8 mouse cellular contexts compared by ENCODE assay signal in the genomic region with DNA sequence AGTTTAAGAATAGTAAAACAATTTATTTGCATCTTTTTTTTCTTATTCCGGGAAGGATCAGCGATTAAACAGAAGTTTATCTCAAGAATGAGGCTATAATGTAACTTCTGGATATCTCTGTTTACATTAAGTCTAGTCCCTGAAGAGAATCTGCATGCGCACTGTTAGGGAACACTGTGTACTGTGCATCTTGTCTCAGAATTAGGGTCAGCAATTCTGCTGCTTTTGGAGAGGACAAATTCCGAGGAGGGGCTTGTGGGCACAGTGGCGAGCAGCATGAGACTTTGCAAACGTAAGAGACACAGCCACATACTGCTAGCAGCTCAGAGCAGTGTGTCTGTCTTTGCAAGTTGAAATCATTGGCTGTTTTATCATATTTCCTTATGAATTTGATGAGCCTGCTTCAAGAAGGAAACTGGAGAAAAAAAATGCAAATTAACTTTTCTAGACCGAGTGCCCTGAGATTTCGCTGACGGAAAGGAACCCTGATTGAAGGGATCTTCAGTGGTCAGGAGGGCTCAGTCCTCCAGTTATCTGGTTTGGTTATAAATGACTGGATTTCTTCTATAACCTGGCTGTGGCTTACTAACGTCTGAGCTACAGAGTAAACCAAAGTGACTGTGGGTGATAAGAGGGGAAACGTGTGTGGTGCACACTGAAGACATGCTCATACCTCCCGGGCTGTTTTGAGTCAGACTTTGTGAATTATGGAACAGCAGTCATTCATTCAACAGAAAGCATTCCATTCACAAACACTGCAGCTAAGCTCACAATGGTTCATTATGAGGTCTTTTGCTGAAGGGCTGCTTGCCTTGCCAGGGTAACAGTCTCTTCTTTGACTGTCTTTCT.
DNase-seq lines count a peak whose midpoint lies in the region; ATAC-seq and TF ChIP-seq lines count a peak whose summit lies in the region.

No protein-coding gene starts in this region.

- no peak overlapping the region for H3K9ac ChIP-seq in embryonic facial prominence, embryonic 15.5 days
- H3K9ac ChIP-seq in intestine, embryonic 16.5 days (ENCODE audit: low read depth, low read length), result 0 out of 2 replicates have a peak overlapping the region, but pooled peaks have one; percentile 5

- H3K9me3 ChIP-seq in embryonic facial prominence, embryonic 15.5 days (replicated peaks), result no peaks in the 10 kb centered on the region
- H3K9me3 ChIP-seq in intestine, embryonic 16.5 days (ENCODE audit: control insufficient read depth, low read length), result no peaks in the 10 kb centered on the region

- 32% methylated on average over 12 of the region's 12 CpGs for WGBS in embryonic facial prominence, embryonic 15.5 days
- 21% methylated on average over 12 of the region's 12 CpGs for WGBS in intestine, embryonic 16.5 days

- no peak for TF ChIP-seq POLR2A in myocyte (IDR thresholded peaks at IDR 0.05; ENCODE audit: insufficient read length, low read depth)

- ATAC-seq in embryonic facial prominence, embryonic 15.5 days (ENCODE audit: insufficient number of reproducible peaks, low FRiP score, low TSS enrichment, low read depth), result no peak
- peak; percentile 56 for ATAC-seq in intestine, embryonic 16.5 days

- DNase-seq in heart, adult 18-20 months, result peak; percentile 31 to 38
- no peak for DNase-seq in heart, adult 9 months (ENCODE audit: low spot score in 2 of 2)
- DNase-seq in adrenal gland, postnatal 36 days, result no peak
- no peak for DNase-seq in T-cell, adult 2 months (ENCODE audit: low spot score)
- DNase-seq in gastrocnemius, postnatal 14 days, result no peak

- no peaks in the 10 kb centered on the region for H3K36me3 ChIP-seq in embryonic facial prominence, embryonic 15.5 days
- no peaks in the 10 kb centered on the region for H3K36me3 ChIP-seq in intestine, embryonic 16.5 days (ENCODE audit: control insufficient read depth, insufficient read depth, low read length)
- no peaks in the 10 kb centered on the region for H3K36me3 ChIP-seq in myocyte (ENCODE audit: control insufficient read depth, insufficient read depth)

- peak overlapping the region; percentile 72 for H3K4me2 ChIP-seq in embryonic facial prominence, embryonic 15.5 days (replicated peaks)
- peak overlapping the region; percentile 38 for H3K4me2 ChIP-seq in intestine, embryonic 16.5 days (ENCODE audit: low read depth, low read length)
- peak overlapping the region; percentile 76 for H3K4me2 ChIP-seq in myocyte (ENCODE audit: low read depth)

- H3K79me2 ChIP-seq in myocyte (ENCODE audit: control insufficient read depth, insufficient read depth), result no peaks in the 10 kb centered on the region

- peak overlapping the region; percentile 50 for H3K4me3 ChIP-seq in embryonic facial prominence, embryonic 15.5 days (replicated peaks)
- peak overlapping the region; percentile 21; the same call in 1 of the 2 replicates for H3K4me3 ChIP-seq in intestine, embryonic 16.5 days (ENCODE audit: low read length)
- H3K4me3 ChIP-seq in myocyte, result peak overlapping the region; percentile 8

- no peak overlapping the region for H3K27ac ChIP-seq in embryonic facial prominence, embryonic 15.5 days (replicated peaks)
- H3K27ac ChIP-seq in intestine, embryonic 16.5 days (ENCODE audit: low read length), result peak overlapping the region; percentile 40; the same call in 1 of the 2 replicates

- peaks cover 16% of the 10 kb centered on the region for H3K4me1 ChIP-seq in embryonic facial prominence, embryonic 15.5 days
- H3K4me1 ChIP-seq in intestine, embryonic 16.5 days (ENCODE audit: control insufficient read depth, insufficient read depth, low read length), result peaks cover 6% of the 10 kb centered on the region

- intact Hi-C loops in gastrocnemius, postnatal 14 days (cut with DNase I; ENCODE audit: low total_unique reads), result loop anchor here (2.0 to 10.0 kb wide), 2 partner anchors 134 to 350 kb away; no protein-coding TSS in a partner anchor

- H3K27me3 ChIP-seq in embryonic facial prominence, embryonic 15.5 days, result no peaks in the 10 kb centered on the region; the same call in 1 of the 2 replicates
- no peaks in the 10 kb centered on the region for H3K27me3 ChIP-seq in intestine, embryonic 16.5 days (replicated peaks; ENCODE audit: control insufficient read depth, insufficient read depth, low read length)
- H3K27me3 ChIP-seq in myocyte (ENCODE audit: control insufficient read depth, insufficient read depth, insufficient read length), result no peaks in the 10 kb centered on the region

- H3ac ChIP-seq in myocyte (ENCODE audit: control insufficient read depth, insufficient read length), result no peak overlapping the region

TF ChIP-seq in myocyte, 11 proteins besides CTCF, POLR2A, EP300 and RAD21:
- no peak for TF ChIP-seq REST (IDR thresholded peaks at IDR 0.05; ENCODE audit: insufficient read depth, insufficient read length)
- no peak for TF ChIP-seq MYOG (IDR thresholded peaks at IDR 0.05; ENCODE audit: control insufficient read depth in 1 of 3, insufficient read depth in 1 of 3, insufficient read length in 2 of 3, low read depth in 2 of 3)
- TF ChIP-seq E2F4 (IDR thresholded peaks at IDR 0.05; ENCODE audit: insufficient read depth), result no peak
- TF ChIP-seq MYOD1 (IDR thresholded peaks at IDR 0.05; ENCODE audit: control insufficient read depth in 1 of 3, insufficient read length in 2 of 3, low read depth in 2 of 3), result no peak
- TF ChIP-seq TCF3 (IDR thresholded peaks at IDR 0.05; ENCODE audit: insufficient read length, low read depth), result no peak
- TF ChIP-seq TCF12 (IDR thresholded peaks at IDR 0.05; ENCODE audit: insufficient read depth, poor library complexity, severe bottlenecking), result no peak
- no peak for TF ChIP-seq SRF (IDR thresholded peaks at IDR 0.05; ENCODE audit: control insufficient read depth, insufficient read length, low read depth)
- no peak for TF ChIP-seq MAX (IDR thresholded peaks at IDR 0.05; ENCODE audit: low read depth)
- TF ChIP-seq CEBPB (IDR thresholded peaks at IDR 0.05; ENCODE audit: insufficient read depth, poor library complexity, severe bottlenecking), result no peak
- no peak for TF ChIP-seq POLR2AphosphoS2 (IDR thresholded peaks at IDR 0.05; ENCODE audit: insufficient read length, low read depth)
- TF ChIP-seq USF1 (IDR thresholded peaks at IDR 0.05; ENCODE audit: low read depth), result no peak

Comparison
In these comparisons a context has a peak if more than half of its experiments do, and no peak if none do; other contexts are left out.
1. DNase-seq: peak in heart, adult 18-20 months (2 of 2); none in heart, adult 9 months (0 of 2), adrenal gland, postnatal 36 days (0 of 2), T-cell, adult 2 months (single experiment) and gastrocnemius, postnatal 14 days (single experiment).
2. Peak in every context shown above with its lines, with median percentiles within 50 percentile points of each other: H3K4me2 ChIP-seq and H3K4me3 ChIP-seq.